Mouse (Mus musculus): ENCODE results near the gene Adk.

- TF ChIP-seq CTCF (IDR thresholded peaks at IDR 0.05; ENCODE audit: low read depth), result no peak
- peak; percentile 70 for TF ChIP-seq EP300 (IDR thresholded peaks at IDR 0.05; ENCODE audit: low read depth)
Observed at GRCm38 (mm10) chr14:21074398-21075320, 22.3 kb downstream of the Adk start.

Measured in liver, embryonic 14.5 days (tissue).